Mouse (Mus musculus) embryonic facial prominence, embryonic 12.5 days (tissue): ENCODE results near the gene Ate1. TPM values are rescaled to one million over a fixed set of nuclear protein-coding genes. Genes with fewer than 3 reads are reported as not detected.
"Not testable (repeated sequence)": the region's sequence is repeated elsewhere in the genome, so short reads cannot be mapped to it uniquely, and the experiment has no call there.

ENCODE experiments used
- ATAC-seq: fragments of 200-750 bp; cut with Nextera tagmentation; 2 replicates; pipeline ENCODE4 v1.8.0; 2017; ENCODE audit not compliant: insufficient number of reproducible peaks, insufficient read depth, low FRiP score, low TSS enrichment
- H3K27ac ChIP-seq: fragments of 300-500 bp; sonication (generic); 2 replicates; pipeline ENCODE4 v1.5.1; 2016; ENCODE audit warnings: mild to moderate bottlenecking
- H3K27me3 ChIP-seq: fragments of 300-500 bp; sonication (generic); 2 replicates; pipeline ENCODE4 v1.6.1; 2016; ENCODE audit warnings: mild to moderate bottlenecking, moderate library complexity
- H3K36me3 ChIP-seq: fragments of 300-500 bp; sonication (generic); 2 replicates; pipeline ENCODE4 v1.6.1; 2016; ENCODE audit warnings: mild to moderate bottlenecking
- H3K4me1 ChIP-seq: fragments of 300-500 bp; sonication (generic); 2 replicates; pipeline ENCODE4 v1.6.1; 2016
- H3K4me2 ChIP-seq: fragments of 300-500 bp; sonication (generic); replicated peaks from 2 replicates; pipeline ENCODE4 v1.6.1; 2016; ENCODE audit warnings: mild to moderate bottlenecking, moderate library complexity
- H3K4me3 ChIP-seq: fragments of 300-500 bp; sonication (generic); 2 replicates; pipeline ENCODE4 v1.5.1; 2016; ENCODE audit warnings: mild to moderate bottlenecking
- H3K9ac ChIP-seq: fragments of 300-500 bp; sonication (generic); 2 replicates; pipeline ENCODE4 v1.6.1; 2016; ENCODE audit warnings: mild to moderate bottlenecking, moderate library complexity
- H3K9me3 ChIP-seq: fragments of 300-500 bp; sonication (generic); 2 replicates; pipeline ENCODE4 v1.6.1; 2016; ENCODE audit warnings: mild to moderate bottlenecking, moderate library complexity
- WGBS: fragments of 180-500 bp; shearing (Covaris S2); methylation state at CpG from one replicate; pipeline ENCODE4 v1.1.7; 2016; 5-methylcytosine and 5-hydroxymethylcytosine counted together
- polyA plus RNA-seq: library from polyadenylated mRNA; unstranded; fragments of >200 nt; fragmentation: Nextera tagmentation; extraction: Ambion mirVana; gene quantifications from 2 replicates; pipeline ENCODE4 v1.2.1, GENCODE M21; 2016

The Ate1 gene
- polyA plus RNA-seq, 1 experiment from 2014 or later: 47.9 TPM

DNA sequence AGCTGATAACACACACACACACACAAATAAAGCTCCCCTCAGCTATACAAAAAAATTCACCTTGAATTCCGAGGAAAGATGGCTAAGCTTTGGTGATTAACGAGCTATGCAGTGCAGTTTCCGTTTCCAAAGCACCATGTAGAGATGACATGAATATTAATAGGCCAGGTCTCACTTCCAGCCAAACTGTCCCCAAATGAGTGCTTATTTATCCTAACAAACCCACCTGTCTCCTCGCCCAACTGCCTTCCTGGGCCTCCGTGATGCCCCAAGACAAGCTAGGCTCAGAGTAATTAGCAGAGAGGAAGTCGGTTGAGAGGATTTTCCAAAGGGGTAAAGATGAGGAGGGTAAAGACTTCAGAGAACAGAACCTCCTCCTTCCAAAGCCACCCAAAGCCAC lies 49.1 kb downstream of the Ate1 start:
- H3K4me1 ChIP-seq: no peaks in the 10 kb centered on the region

GRCm38 (mm10) chr7:130455587-130456246 lies 64.5 kb downstream of the Ate1 start:
- H3K4me1 ChIP-seq: no peaks in the 10 kb centered on the region
- H3K36me3 ChIP-seq: peaks cover 19% of the 10 kb centered on the region
- H3K9me3 ChIP-seq: no peaks in the 10 kb centered on the region
- H3K27ac ChIP-seq: 0 out of 2 replicates have a peak overlapping the region, but pooled peaks have one; percentile 17
- 45% methylated on average over 4 of the region's 4 CpGs for WGBS
- no peak overlapping the region for H3K9ac ChIP-seq
- no peak for ATAC-seq
- H3K4me3 ChIP-seq: no peak overlapping the region
- no peak overlapping the region for H3K4me2 ChIP-seq
- H3K27me3 ChIP-seq: no peaks in the 10 kb centered on the region

More for the DNA sequence above, 49.1 kb downstream of the Ate1 start:
- Histone ChIP-seq H3K4me3 (no peak overlapping the region), H3K9ac (no peak overlapping the region), H3K36me3 (no peaks in the 10 kb centered on the region), H3K27ac (no peak overlapping the region), H3K27me3 (no peaks in the 10 kb centered on the region), H3K9me3 (no peaks in the 10 kb centered on the region), H3K4me2 (no peak overlapping the region)
- ATAC-seq: no peak
- WGBS: 57% methylated on average over 6 of the region's 6 CpGs

DNA sequence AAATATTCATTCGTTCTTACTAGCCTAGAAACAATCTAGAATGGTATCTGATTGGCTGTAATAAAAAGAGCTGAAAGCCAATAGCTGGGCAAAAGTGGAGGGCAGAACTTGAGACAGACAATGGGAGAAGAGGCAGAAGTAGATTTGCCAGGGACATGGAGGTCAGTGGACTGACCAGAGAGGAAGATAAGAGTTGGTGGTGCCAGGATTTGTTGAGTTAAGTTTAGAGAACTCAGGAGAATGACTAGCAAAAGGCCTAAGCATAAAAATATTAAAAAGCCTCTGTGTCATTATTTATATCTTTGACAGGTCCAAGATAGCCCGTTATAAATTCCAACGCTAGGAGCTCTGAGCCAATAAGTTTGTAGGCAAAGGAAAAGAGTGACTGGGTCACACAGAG lies 65.9 kb downstream of the Ate1 start:
- H3K9ac ChIP-seq: no peak overlapping the region
- H3K4me1 ChIP-seq: no peaks in the 10 kb centered on the region
- no peaks in the 10 kb centered on the region for H3K27me3 ChIP-seq
- peaks cover 19% of the 10 kb centered on the region for H3K36me3 ChIP-seq
- no peak for ATAC-seq
- H3K4me2 ChIP-seq: no peak overlapping the region
- no peak overlapping the region for H3K4me3 ChIP-seq
- WGBS: 86% methylated on average over 3 of the region's 3 CpGs
- H3K27ac ChIP-seq: no peak overlapping the region
- H3K9me3 ChIP-seq: no peaks in the 10 kb centered on the region

- ATAC-seq: no peak
- H3K27ac ChIP-seq: no peak overlapping the region
- H3K9ac ChIP-seq: no peak overlapping the region
- 94% methylated on average over 5 of the region's 5 CpGs for WGBS
- no peak overlapping the region for H3K4me2 ChIP-seq
- no peaks in the 10 kb centered on the region for H3K9me3 ChIP-seq
- H3K4me1 ChIP-seq: no peaks in the 10 kb centered on the region
- H3K27me3 ChIP-seq: no peaks in the 10 kb centered on the region
- H3K4me3 ChIP-seq: no peak overlapping the region
- 0 out of 2 replicates have a peak, but pooled peaks cover 3% of the 10 kb centered on the region for H3K36me3 ChIP-seq
Measured at GRCm38 (mm10) chr7:130435776-130436175, 84.4 kb downstream of the Ate1 start.

GRCm38 (mm10) chr7:130432141-130432540 lies 88.0 kb downstream of the Ate1 start:
- H3K27ac ChIP-seq: no peak overlapping the region
- H3K27me3 ChIP-seq: no peaks in the 10 kb centered on the region
- H3K9ac ChIP-seq: no peak overlapping the region
- 90% methylated on average over 2 of the region's 2 CpGs for WGBS
- no peak for ATAC-seq
- H3K9me3 ChIP-seq: no peaks in the 10 kb centered on the region
- H3K4me1 ChIP-seq: peaks cover 12% of the 10 kb centered on the region
- no peak overlapping the region for H3K4me2 ChIP-seq
- H3K36me3 ChIP-seq: no peaks in the 10 kb centered on the region
- H3K4me3 ChIP-seq: no peak overlapping the region

DNA sequence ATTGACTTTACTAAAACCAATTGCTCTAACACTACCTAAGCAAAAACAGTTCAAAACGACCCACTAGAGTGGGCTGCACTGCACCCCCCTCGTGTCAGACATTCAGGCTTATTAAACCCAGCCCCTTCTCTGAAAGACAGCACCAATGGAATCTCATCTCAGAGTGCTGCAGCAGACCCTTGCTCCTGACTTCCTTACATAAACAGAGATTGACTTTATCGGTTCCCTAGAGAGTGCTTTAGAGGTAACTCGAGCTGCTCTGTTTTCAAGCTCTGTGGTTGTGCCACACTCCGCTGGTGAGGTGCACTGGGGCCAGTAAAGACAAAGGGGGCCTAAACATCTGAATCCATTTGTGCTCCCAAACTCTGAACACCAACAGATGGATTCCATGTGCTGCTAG lies 93.6 kb downstream of the Ate1 start:
- ATAC-seq: peak; percentile 93
- 3% methylated on average over 5 of the region's 5 CpGs for WGBS
- no peaks in the 10 kb centered on the region for H3K27me3 ChIP-seq
- no peak overlapping the region for H3K4me3 ChIP-seq
- no peaks in the 10 kb centered on the region for H3K9me3 ChIP-seq
- H3K36me3 ChIP-seq: no peaks in the 10 kb centered on the region
- H3K9ac ChIP-seq: no peak overlapping the region
- H3K4me2 ChIP-seq: no peak overlapping the region; the same call in 1 of the 2 replicates
- H3K27ac ChIP-seq: peak overlapping the region; percentile 73; the same call in 1 of the 2 replicates
- H3K4me1 ChIP-seq: peaks cover 17% of the 10 kb centered on the region

- Histone ChIP-seq H3K36me3 (no peaks in the 10 kb centered on the region), H3K4me3 (no peak overlapping the region), H3K4me2 (no peak overlapping the region), H3K9me3 (no peaks in the 10 kb centered on the region), H3K9ac (no peak overlapping the region), H3K4me1 (peaks cover 17% of the 10 kb centered on the region), H3K27me3 (no peaks in the 10 kb centered on the region), H3K27ac (peak overlapping the region; percentile 73; the same call in 1 of the 2 replicates)
- no peak for ATAC-seq
- WGBS: 17% methylated on average over 2 of the region's 2 CpGs
Measured at GRCm38 (mm10) chr7:130425991-130426390, 94.2 kb downstream of the Ate1 start.

GRCm38 (mm10) chr7:130419961-130420360 lies 100.2 kb downstream of the Ate1 start:
- H3K27me3 ChIP-seq: no peaks in the 10 kb centered on the region
- H3K27ac ChIP-seq: no peak overlapping the region
- H3K4me3 ChIP-seq: no peak overlapping the region
- no peak overlapping the region for H3K9ac ChIP-seq
- WGBS: 45% methylated on average over 1 of the region's 1 CpGs
- no peaks in the 10 kb centered on the region for H3K9me3 ChIP-seq
- H3K4me2 ChIP-seq: no peak overlapping the region
- no peaks in the 10 kb centered on the region for H3K36me3 ChIP-seq
- no peaks in the 10 kb centered on the region; the same call in 1 of the 2 replicates for H3K4me1 ChIP-seq
- no peak for ATAC-seq

DNA sequence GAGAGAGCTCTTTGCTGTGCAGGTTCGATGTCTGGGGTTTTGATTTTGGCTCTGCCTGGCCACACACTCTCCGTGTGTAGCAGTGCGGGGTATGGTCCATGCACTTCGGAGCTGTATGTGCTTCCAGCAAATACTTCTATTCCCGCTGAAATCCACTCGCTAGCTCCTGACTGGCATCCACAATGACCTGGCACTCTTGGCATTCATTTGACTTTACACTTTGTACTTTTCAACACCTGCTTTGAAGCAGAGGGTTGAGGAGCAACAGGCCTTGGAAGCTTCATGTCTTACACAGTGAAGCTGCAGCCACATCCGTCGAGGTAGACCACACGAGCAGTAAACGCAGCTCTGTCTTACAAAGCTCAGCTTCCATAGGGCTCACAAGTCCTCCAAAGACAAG lies 112.5 kb downstream of the Ate1 start:
- Histone ChIP-seq H3K27ac (peak overlapping the region; percentile 66), H3K36me3 (no peaks in the 10 kb centered on the region), H3K4me2 (no peak overlapping the region), H3K4me3 (no peak overlapping the region), H3K4me1 (peaks cover 8% of the 10 kb centered on the region; the same call in 1 of the 2 replicates), H3K9ac (no peak overlapping the region), H3K27me3 (no peaks in the 10 kb centered on the region), H3K9me3 (no peaks in the 10 kb centered on the region)
- 84% methylated on average over 10 of the region's 10 CpGs for WGBS
- no peak for ATAC-seq

DNA sequence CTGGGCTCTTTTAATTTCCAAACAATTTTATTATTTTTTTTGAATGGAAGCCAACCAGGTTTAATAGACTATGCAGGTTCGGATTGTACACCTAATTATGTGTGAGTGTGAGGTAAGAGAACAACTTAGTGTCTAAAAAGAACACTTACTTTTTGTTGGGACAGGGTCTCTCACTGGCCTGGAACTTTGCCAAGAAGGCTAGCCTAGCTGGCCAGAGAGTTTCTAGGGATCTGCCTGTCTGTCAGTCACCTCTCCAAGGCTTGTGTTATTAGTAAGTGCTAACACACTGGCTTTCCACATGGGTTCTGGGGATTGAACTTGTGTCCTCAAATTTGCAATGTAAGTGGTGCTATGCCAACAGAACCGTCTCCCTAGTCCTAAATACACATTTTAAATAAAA lies 116.8 kb downstream of the Ate1 start:
- Histone ChIP-seq H3K9me3 (no peaks in the 10 kb centered on the region), H3K4me2 (no peak overlapping the region), H3K36me3 (peaks cover 8% of the 10 kb centered on the region; the same call in 1 of the 2 replicates), H3K4me1 (peaks cover 8% of the 10 kb centered on the region; the same call in 1 of the 2 replicates), H3K4me3 (no peak overlapping the region), H3K9ac (no peak overlapping the region), H3K27ac (no peak overlapping the region), H3K27me3 (no peaks in the 10 kb centered on the region)
- ATAC-seq: no peak
- 52% methylated on average over 2 of the region's 2 CpGs for WGBS

DNA sequence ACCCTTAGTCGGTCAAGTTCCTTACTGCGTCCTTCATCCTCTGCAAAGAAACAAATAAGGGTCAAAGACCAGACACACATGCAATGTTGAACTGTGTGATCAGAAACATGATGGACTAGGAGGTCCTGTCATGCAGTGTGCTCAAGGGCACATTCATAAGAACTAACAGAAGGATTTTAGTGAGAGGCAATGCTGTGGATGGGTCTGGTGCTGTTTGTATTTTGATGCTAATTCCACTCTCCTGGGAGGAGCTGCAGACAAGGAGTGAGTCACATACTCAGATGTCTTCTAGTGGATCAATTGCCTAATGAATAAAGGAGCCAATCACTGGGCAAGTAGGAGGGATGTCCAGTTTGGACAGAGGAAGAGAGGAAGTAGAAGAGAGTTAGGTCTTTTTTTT lies 125.5 kb downstream of the Ate1 start:
- no peaks in the 10 kb centered on the region for H3K4me1 ChIP-seq
- no peak overlapping the region for H3K4me2 ChIP-seq
- no peak overlapping the region for H3K9ac ChIP-seq
- no peak overlapping the region for H3K27ac ChIP-seq
- H3K9me3 ChIP-seq: no peaks in the 10 kb centered on the region
- no peak for ATAC-seq
- no peaks in the 10 kb centered on the region for H3K27me3 ChIP-seq
- no peak overlapping the region for H3K4me3 ChIP-seq
- 94% methylated on average over 2 of the region's 2 CpGs for WGBS
- H3K36me3 ChIP-seq: 0 out of 2 replicates have a peak, but pooled peaks cover 10% of the 10 kb centered on the region

GRCm38 (mm10) chr7:130390060-130390459 lies 130.1 kb downstream of the Ate1 start:
- 98% methylated on average over 1 of the region's 1 CpGs for WGBS
- H3K36me3 ChIP-seq: peaks cover 19% of the 10 kb centered on the region
- not testable (repeated sequence) for H3K27me3 ChIP-seq, ATAC-seq, H3K9me3 ChIP-seq, H3K4me3 ChIP-seq, H3K27ac ChIP-seq, H3K4me2 ChIP-seq, H3K9ac ChIP-seq, H3K4me1 ChIP-seq
